Mouse (Mus musculus): Measurements from ENCODE around the gene Gm43720. TPM values are rescaled to one million over a fixed set of nuclear protein-coding genes. Genes with fewer than 3 reads are reported as not detected.
A peak's percentile ranks its signal among the peaks of the same experiment; 100 is the strongest.

The Gm43720 gene
- 0.04 and 0.27 TPM in 2 replicates for polyA plus RNA-seq (2015; fragmentation: Nextera tagmentation; extraction: Ambion mirVana)

- H3K27me3 ChIP-seq (replicated peaks) = no peaks in the 10 kb centered on the region
- under 1% methylated on average over 56 of the region's 56 CpGs for whole genome bisulfite sequencing
These were observed at the start of gene Gm43720, which contains the start of the genes Gpc2 and Stag3 for GRCm38 (mm10) chr5:138279585-138280424. Gm43720 (minus strand) TSS chr5:138279958. Gpc2 (minus strand) TSS chr5:138280005. Stag3 (plus strand) TSS chr5:138280240.

GRCm38 (mm10) chr5:138312795-138313194 lies 33.0 kb upstream of the Gm43720 start:
- 93% methylated on average over 3 of the region's 3 CpGs for WGBS
- no peaks in the 10 kb centered on the region for H3K4me1 ChIP-seq
- H3K4me3 ChIP-seq (replicated peaks) = no peak overlapping the region
- H3K36me3 ChIP-seq = no peaks in the 10 kb centered on the region
- H3K27ac ChIP-seq (replicated peaks) = no peak overlapping the region
- H3K9me3 ChIP-seq (replicated peaks) = no peaks in the 10 kb centered on the region
- ATAC-seq (ENCODE audit: low FRiP score) = no peak
- no peaks in the 10 kb centered on the region for H3K27me3 ChIP-seq (replicated peaks)
- no peak overlapping the region for H3K4me2 ChIP-seq
- H3K9ac ChIP-seq (replicated peaks) = no peak overlapping the region

More at GRCm38 (mm10) chr5:138279585-138280424, at the start of gene Gm43720, which contains the start of the genes Gpc2 and Stag3:
- peak; percentile 98 for ATAC-seq (ENCODE audit: low FRiP score)
- H3K9me3 ChIP-seq (replicated peaks) = no peaks in the 10 kb centered on the region
- H3K4me1 ChIP-seq = peaks cover 48% of the 10 kb centered on the region
- H3K36me3 ChIP-seq = peaks cover 7% of the 10 kb centered on the region
- peak within 1 kb of the TSS; percentile 74 for H3K9ac ChIP-seq (replicated peaks)
- H3K4me2 ChIP-seq = peak within 1 kb of the TSS; percentile 78
- peak within 1 kb of the TSS; percentile 61 for H3K4me3 ChIP-seq (replicated peaks)
- H3K27ac ChIP-seq (replicated peaks) = peak within 1 kb of the TSS; percentile 81

- ATAC-seq (ENCODE audit: low FRiP score) = no peak
- 89% methylated on average over 2 of the region's 2 CpGs for WGBS
- Histone ChIP-seq H3K4me3 (replicated peaks) (no peak overlapping the region), H3K27ac (replicated peaks) (no peak overlapping the region), H3K4me2 (no peak overlapping the region), H3K27me3 (replicated peaks) (no peaks in the 10 kb centered on the region), H3K9me3 (replicated peaks) (no peaks in the 10 kb centered on the region), H3K4me1 (no peaks in the 10 kb centered on the region), H3K36me3 (peaks cover 21% of the 10 kb centered on the region; the same call in 1 of the 2 replicates), H3K9ac (replicated peaks) (no peak overlapping the region)
These were observed 19.9 kb upstream of the Gm43720 start for GRCm38 (mm10) chr5:138299613-138300012.

- H3K4me1 ChIP-seq = no peaks in the 10 kb centered on the region
- no peak overlapping the region for H3K27ac ChIP-seq (replicated peaks)
- H3K4me2 ChIP-seq = no peak overlapping the region
- H3K27me3 ChIP-seq (replicated peaks) = no peaks in the 10 kb centered on the region
- H3K36me3 ChIP-seq = peaks cover 3% of the 10 kb centered on the region; the same call in 1 of the 2 replicates
- no peak overlapping the region for H3K9ac ChIP-seq (replicated peaks)
- H3K9me3 ChIP-seq (replicated peaks) = no peaks in the 10 kb centered on the region
- ATAC-seq (ENCODE audit: low FRiP score) = no peak
- no peak overlapping the region for H3K4me3 ChIP-seq (replicated peaks)
These were observed 14.4 kb upstream of the Gm43720 start for GRCm38 (mm10) chr5:138294158-138294557.

- Histone ChIP-seq H3K9ac (replicated peaks) (no peak overlapping the region), H3K36me3 (peaks cover 3% of the 10 kb centered on the region; the same call in 1 of the 2 replicates), H3K4me1 (no peaks in the 10 kb centered on the region), H3K27me3 (replicated peaks) (no peaks in the 10 kb centered on the region), H3K27ac (replicated peaks) (no peak overlapping the region), H3K4me3 (replicated peaks) (no peak overlapping the region), H3K9me3 (replicated peaks) (no peaks in the 10 kb centered on the region), H3K4me2 (no peak overlapping the region)
- WGBS = 91% methylated on average over 1 of the region's 1 CpGs
- no peak for ATAC-seq (ENCODE audit: low FRiP score)
These were observed 11.9 kb upstream of the Gm43720 start for GRCm38 (mm10) chr5:138291638-138292037.

GRCm38 (mm10) chr5:138287861-138288260 lies 8.1 kb upstream of the Gm43720 start:
- WGBS = 76% methylated on average over 3 of the region's 3 CpGs
- H3K27ac ChIP-seq (replicated peaks) = no peak overlapping the region
- no peaks in the 10 kb centered on the region for H3K9me3 ChIP-seq (replicated peaks)
- no peak for ATAC-seq (ENCODE audit: low FRiP score)
- no peak overlapping the region for H3K4me3 ChIP-seq (replicated peaks)
- H3K27me3 ChIP-seq (replicated peaks) = no peaks in the 10 kb centered on the region
- no peak overlapping the region for H3K9ac ChIP-seq (replicated peaks)
- no peak overlapping the region for H3K4me2 ChIP-seq
- no peaks in the 10 kb centered on the region for H3K4me1 ChIP-seq
- H3K36me3 ChIP-seq = peaks cover 3% of the 10 kb centered on the region; the same call in 1 of the 2 replicates

- no peak overlapping the region for H3K4me3 ChIP-seq (replicated peaks)
- 59% methylated on average over 1 of the region's 1 CpGs for WGBS
- no peaks in the 10 kb centered on the region for H3K27me3 ChIP-seq (replicated peaks)
- no peak overlapping the region for H3K27ac ChIP-seq (replicated peaks)
- H3K36me3 ChIP-seq = no peaks in the 10 kb centered on the region
- H3K9me3 ChIP-seq (replicated peaks) = no peaks in the 10 kb centered on the region
- H3K4me2 ChIP-seq = no peak overlapping the region
- no peak for ATAC-seq (ENCODE audit: low FRiP score)
- H3K4me1 ChIP-seq = peaks cover 11% of the 10 kb centered on the region
- H3K9ac ChIP-seq (replicated peaks) = no peak overlapping the region
These were observed 3.8 kb upstream of the Gm43720 start for GRCm38 (mm10) chr5:138283540-138283939.

- 82% methylated on average over 2 of the region's 2 CpGs for WGBS
- no peak overlapping the region for H3K9ac ChIP-seq (replicated peaks)
- no peak for ATAC-seq (ENCODE audit: low FRiP score)
- H3K27ac ChIP-seq (replicated peaks) = no peak overlapping the region
- H3K4me2 ChIP-seq = no peak overlapping the region
- no peaks in the 10 kb centered on the region for H3K9me3 ChIP-seq (replicated peaks)
- no peaks in the 10 kb centered on the region for H3K27me3 ChIP-seq (replicated peaks)
- peaks cover 28% of the 10 kb centered on the region for H3K4me1 ChIP-seq
- H3K4me3 ChIP-seq (replicated peaks) = no peak overlapping the region
- H3K36me3 ChIP-seq = peaks cover 5% of the 10 kb centered on the region
These were observed 2.0 kb upstream of the Gm43720 start for GRCm38 (mm10) chr5:138281798-138282197.

- 93% methylated on average over 15 of the region's 15 CpGs for WGBS
- peak overlapping the region; percentile 61 for H3K4me3 ChIP-seq (replicated peaks)
- peaks cover 38% of the 10 kb centered on the region for H3K4me1 ChIP-seq
- peak overlapping the region; percentile 78 for H3K4me2 ChIP-seq
- no peaks in the 10 kb centered on the region for H3K9me3 ChIP-seq (replicated peaks)
- H3K36me3 ChIP-seq = peaks cover 7% of the 10 kb centered on the region
- no peak overlapping the region for H3K9ac ChIP-seq (replicated peaks)
- H3K27me3 ChIP-seq (replicated peaks) = no peaks in the 10 kb centered on the region
- no peak for ATAC-seq (ENCODE audit: low FRiP score)
- no peak overlapping the region for H3K27ac ChIP-seq (replicated peaks)
These were observed 1.1 kb upstream of the Gm43720 start for GRCm38 (mm10) chr5:138280829-138281228.

GRCm38 (mm10) chr5:138280425-138280768 lies 639 bp upstream of the Gm43720 start:
- Histone ChIP-seq H3K9ac (replicated peaks) (no peak overlapping the region; the same call in 1 of the 2 replicates), H3K4me1 (peaks cover 42% of the 10 kb centered on the region), H3K4me3 (replicated peaks) (peak overlapping the region; percentile 61), H3K27me3 (replicated peaks) (no peaks in the 10 kb centered on the region), H3K27ac (replicated peaks) (peak overlapping the region; percentile 58), H3K9me3 (replicated peaks) (no peaks in the 10 kb centered on the region), H3K4me2 (peak overlapping the region; percentile 78), H3K36me3 (peaks cover 7% of the 10 kb centered on the region)
- ATAC-seq (ENCODE audit: low FRiP score) = no peak
- 21% methylated on average over 26 of the region's 26 CpGs for WGBS

GRCm38 (mm10) chr5:138277994-138278393 lies 1.8 kb downstream of the Gm43720 start:
- Histone ChIP-seq H3K4me3 (replicated peaks) (peak overlapping the region; percentile 61), H3K4me2 (peak overlapping the region; percentile 78), H3K9me3 (replicated peaks) (no peaks in the 10 kb centered on the region), H3K9ac (replicated peaks) (no peak overlapping the region), H3K27me3 (replicated peaks) (no peaks in the 10 kb centered on the region), H3K27ac (replicated peaks) (no peak overlapping the region), H3K4me1 (peaks cover 56% of the 10 kb centered on the region), H3K36me3 (peaks cover 12% of the 10 kb centered on the region)
- WGBS = 90% methylated on average over 7 of the region's 7 CpGs
- ATAC-seq (ENCODE audit: low FRiP score) = no peak

Measured in neural tube, embryonic 15.5 days (tissue).